Mouse (Mus musculus): ENCODE results near the gene Tdrd3.

GRCm38 (mm10) chr14:87384288-87385268 is 31.9 kb upstream of the Tdrd3 start:
- TF ChIP-seq CTCF (IDR thresholded peaks at IDR 0.05; ENCODE audit: low read depth, low read length) (no peak), TAL1 (conservative IDR thresholded peaks at IDR 0.05; ENCODE audit: low read depth, low read length) (no peak), GATA1 (IDR thresholded peaks at IDR 0.05; ENCODE audit: borderline replicate concordance, low read length) (no peak), POLR2AphosphoS5 (IDR thresholded peaks at IDR 0.05; ENCODE audit: insufficient replicate concordance, low read depth, low read length) (no peak)

All from G1E (cell line).